Mouse (Mus musculus) midbrain, embryonic 16.5 days (tissue): ENCODE results near the gene Stac3. TPM values are rescaled to one million over a fixed set of nuclear protein-coding genes. Genes with fewer than 3 reads are reported as not detected.

Experiments used
- ATAC-seq: fragments of 200-750 bp; cut with Nextera tagmentation; 2 replicates; pipeline ENCODE4 v1.8.0; 2017; ENCODE audit warnings: moderate TSS enrichment
- H3K27ac ChIP-seq: fragments of 300-500 bp; sonication (generic); 2 replicates; pipeline ENCODE4 v1.5.1; 2014; ENCODE audit warnings: mild to moderate bottlenecking, low read length, mixed read lengths
- H3K27me3 ChIP-seq: fragments of 300-500 bp; sonication (generic); 2 replicates; pipeline ENCODE4 v1.6.1; 2014; ENCODE audit warnings: low read depth, low read length, mixed read lengths; ENCODE audit not compliant: control insufficient read depth, insufficient read depth
- H3K36me3 ChIP-seq: fragments of 300-500 bp; sonication (generic); 2 replicates; pipeline ENCODE4 v1.6.1; 2014; ENCODE audit warnings: mild to moderate bottlenecking, low read length, moderate library complexity, mixed read lengths; ENCODE audit not compliant: control insufficient read depth, insufficient read depth
- H3K4me1 ChIP-seq: fragments of 300-500 bp; sonication (generic); 2 replicates; pipeline ENCODE4 v1.6.1; 2014; ENCODE audit warnings: mild to moderate bottlenecking, low read length, mixed read lengths; ENCODE audit not compliant: control insufficient read depth, insufficient read depth
- H3K4me2 ChIP-seq: fragments of 300-500 bp; sonication (generic); 2 replicates; pipeline ENCODE4 v1.6.1; 2014; ENCODE audit warnings: mild to moderate bottlenecking, low read length, mixed read lengths
- H3K4me3 ChIP-seq: fragments of 300-500 bp; sonication (generic); 2 replicates; pipeline ENCODE4 v1.5.1; 2014; ENCODE audit warnings: low read depth, mild to moderate bottlenecking, low read length, moderate library complexity, mixed read lengths
- H3K9ac ChIP-seq: fragments of 300-500 bp; sonication (generic); 2 replicates; pipeline ENCODE4 v1.6.1; 2014; ENCODE audit warnings: low read depth, low read length, mixed read lengths
- H3K9me3 ChIP-seq: fragments of 300-500 bp; sonication (generic); replicated peaks from 2 replicates; pipeline ENCODE4 v1.6.1; 2014; ENCODE audit warnings: mild to moderate bottlenecking, low read length, mixed read lengths; ENCODE audit not compliant: control insufficient read depth, poor library complexity, severe bottlenecking
- WGBS: fragments of 180-500 bp; shearing (Covaris S2); extraction: QIAGEN DNeasy Blood & Tissue Kit; methylation state at CpG from one replicate; pipeline ENCODE4 v1.1.7; 2014; 5-methylcytosine and 5-hydroxymethylcytosine counted together
- polyA plus RNA-seq: library from polyadenylated mRNA; unstranded; fragments of >200 nt; fragmentation: Nextera tagmentation; extraction: Ambion mirVana; gene quantifications from 2 replicates; pipeline ENCODE4 v1.2.1, GENCODE M21; 2015

Stac3 gene
- polyA plus RNA-seq, 1 experiment from 2014 or later: 1.3 TPM

DNA sequence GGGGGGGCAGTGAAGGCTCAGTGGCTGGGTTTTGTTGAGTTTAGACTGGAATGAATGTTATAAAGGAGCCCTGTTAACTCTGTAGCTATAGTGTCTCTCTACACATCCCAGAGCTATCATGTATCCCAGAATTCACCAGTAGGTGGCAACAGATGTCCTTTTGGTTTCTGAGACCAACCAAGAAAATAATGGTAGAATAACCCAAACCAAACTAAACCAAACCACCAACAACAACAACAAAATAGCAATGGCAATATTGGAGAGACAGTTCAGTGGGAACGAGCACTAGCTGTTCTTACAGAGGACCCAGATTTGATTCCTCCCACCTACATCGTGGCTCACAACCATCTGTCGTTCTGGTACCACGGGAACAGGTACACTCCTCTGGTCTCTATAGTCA, 22.4 kb upstream of the Stac3 start:
- ATAC-seq: peak; percentile 32; the same call in 1 of the 2 replicates
- 96% methylated on average over 4 of the region's 4 CpGs for whole genome bisulfite sequencing

DNA sequence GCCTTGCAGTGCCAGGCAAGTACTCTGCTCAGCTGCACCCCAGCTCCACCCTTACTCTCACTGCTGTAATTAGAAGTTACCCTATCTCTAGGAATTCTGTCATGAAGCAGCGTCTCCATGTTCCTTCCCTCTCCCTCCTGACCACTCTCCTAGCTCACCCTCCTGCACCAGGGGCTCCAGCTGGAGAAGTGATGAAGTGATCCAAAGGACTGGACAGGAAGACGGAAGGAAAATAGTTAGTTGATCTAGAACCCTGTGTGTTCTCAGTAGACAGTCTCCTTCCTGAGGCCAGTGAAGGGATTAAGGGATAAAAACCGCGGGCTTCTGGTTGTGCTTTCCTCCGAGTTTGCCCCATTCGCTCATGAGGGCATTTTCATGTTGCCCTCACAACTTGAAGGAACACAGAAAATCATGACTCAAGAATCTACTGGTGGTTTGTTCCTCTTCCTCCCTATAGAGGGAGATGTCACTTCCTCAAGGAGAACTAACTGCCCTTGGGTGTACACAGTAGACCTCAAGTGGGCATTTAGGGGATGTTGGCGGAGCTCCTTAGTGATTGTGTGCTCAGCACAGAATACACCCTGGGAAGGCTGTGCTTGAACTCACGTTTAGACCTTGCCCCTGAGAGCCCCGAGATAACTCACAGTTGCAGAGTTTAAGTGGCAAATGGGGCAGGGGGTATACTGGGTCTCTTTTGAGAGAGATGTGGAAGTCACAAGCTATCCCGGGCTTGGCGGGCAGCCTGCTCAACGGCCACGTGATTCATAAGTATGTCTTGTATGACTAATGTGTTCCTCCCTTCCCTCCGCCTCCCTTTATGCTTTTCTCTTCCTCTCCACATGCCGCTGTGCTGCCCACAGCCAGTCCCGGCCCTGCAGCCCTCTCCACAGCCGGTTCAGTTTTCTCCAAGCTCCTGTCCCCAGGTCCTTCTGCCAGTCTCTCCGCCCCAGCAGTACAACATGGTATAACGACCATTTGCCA, 20.4 kb upstream of the Stac3 start:
- Histone ChIP-seq H3K27me3 (no peaks in the 10 kb centered on the region), H3K27ac (no peak overlapping the region), H3K4me1 (no peaks in the 10 kb centered on the region), H3K9me3 (no peaks in the 10 kb centered on the region), H3K9ac (no peak overlapping the region), H3K4me2 (no peak overlapping the region), H3K4me3 (no peak overlapping the region), H3K36me3 (peaks cover 15% of the 10 kb centered on the region)
- ATAC-seq: no peak
- 88% methylated on average over 19 of the region's 19 CpGs for WGBS

More for the DNA sequence above, 22.4 kb upstream of the Stac3 start:
- Histone ChIP-seq H3K36me3 (peaks cover 16% of the 10 kb centered on the region), H3K9me3 (no peaks in the 10 kb centered on the region), H3K4me3 (no peak overlapping the region), H3K4me1 (no peaks in the 10 kb centered on the region), H3K4me2 (no peak overlapping the region), H3K9ac (no peak overlapping the region), H3K27ac (no peak overlapping the region), H3K27me3 (no peaks in the 10 kb centered on the region)

DNA sequence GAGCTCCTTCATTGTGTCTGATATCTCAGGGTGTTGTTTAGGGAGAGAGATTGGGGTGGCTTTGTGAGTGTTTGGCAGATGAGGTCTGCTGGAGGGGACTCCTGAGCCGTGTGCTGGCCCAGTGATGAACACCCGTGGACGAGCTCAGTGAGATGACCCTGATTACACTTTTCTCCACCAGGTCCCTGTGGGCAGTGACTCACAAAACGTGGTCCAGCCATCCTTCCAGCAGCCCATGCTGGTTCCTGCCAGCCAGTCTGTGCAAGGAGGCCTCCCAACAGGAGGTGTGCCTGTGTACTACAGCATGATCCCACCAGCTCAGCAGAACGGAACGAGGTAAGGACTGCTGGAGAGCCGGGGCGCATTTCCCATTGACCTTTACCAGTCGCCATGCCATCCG, 16.3 kb upstream of the Stac3 start:
- no peak for ATAC-seq
- Histone ChIP-seq H3K4me1 (no peaks in the 10 kb centered on the region; the same call in 1 of the 2 replicates), H3K36me3 (peaks cover 11% of the 10 kb centered on the region), H3K4me2 (no peak overlapping the region), H3K27ac (no peak overlapping the region), H3K4me3 (no peak overlapping the region), H3K27me3 (no peaks in the 10 kb centered on the region), H3K9ac (no peak overlapping the region), H3K9me3 (no peaks in the 10 kb centered on the region)
- WGBS: 91% methylated on average over 10 of the region's 10 CpGs

DNA sequence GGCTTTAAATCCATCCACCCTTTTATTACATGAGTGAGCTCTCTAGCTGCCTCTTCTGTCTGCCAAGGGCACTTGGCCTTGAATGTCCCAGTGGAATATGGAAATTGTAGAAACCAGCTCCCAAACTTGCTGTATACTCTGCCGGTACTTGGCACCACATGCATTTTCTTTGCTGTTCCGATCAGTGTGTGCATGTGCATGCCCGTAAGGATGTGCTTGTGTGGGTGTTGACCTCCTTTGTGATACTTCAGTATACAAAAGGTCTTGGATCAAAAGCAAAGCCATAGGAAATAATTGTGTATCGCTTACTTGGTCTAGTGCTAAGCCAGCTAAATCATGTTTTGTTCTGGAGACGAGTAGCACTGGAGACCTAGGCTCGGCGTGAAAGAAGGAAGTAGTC, 12.6 kb upstream of the Stac3 start:
- H3K9me3 ChIP-seq: no peaks in the 10 kb centered on the region
- H3K36me3 ChIP-seq: peaks cover 13% of the 10 kb centered on the region; the same call in 1 of the 2 replicates
- no peak overlapping the region for H3K4me3 ChIP-seq
- H3K4me1 ChIP-seq: peaks cover 4% of the 10 kb centered on the region; the same call in 1 of the 2 replicates
- no peak overlapping the region for H3K27ac ChIP-seq
- H3K27me3 ChIP-seq: no peaks in the 10 kb centered on the region
- 90% methylated on average over 7 of the region's 7 CpGs for WGBS
- H3K4me2 ChIP-seq: no peak overlapping the region
- ATAC-seq: no peak
- H3K9ac ChIP-seq: no peak overlapping the region

DNA sequence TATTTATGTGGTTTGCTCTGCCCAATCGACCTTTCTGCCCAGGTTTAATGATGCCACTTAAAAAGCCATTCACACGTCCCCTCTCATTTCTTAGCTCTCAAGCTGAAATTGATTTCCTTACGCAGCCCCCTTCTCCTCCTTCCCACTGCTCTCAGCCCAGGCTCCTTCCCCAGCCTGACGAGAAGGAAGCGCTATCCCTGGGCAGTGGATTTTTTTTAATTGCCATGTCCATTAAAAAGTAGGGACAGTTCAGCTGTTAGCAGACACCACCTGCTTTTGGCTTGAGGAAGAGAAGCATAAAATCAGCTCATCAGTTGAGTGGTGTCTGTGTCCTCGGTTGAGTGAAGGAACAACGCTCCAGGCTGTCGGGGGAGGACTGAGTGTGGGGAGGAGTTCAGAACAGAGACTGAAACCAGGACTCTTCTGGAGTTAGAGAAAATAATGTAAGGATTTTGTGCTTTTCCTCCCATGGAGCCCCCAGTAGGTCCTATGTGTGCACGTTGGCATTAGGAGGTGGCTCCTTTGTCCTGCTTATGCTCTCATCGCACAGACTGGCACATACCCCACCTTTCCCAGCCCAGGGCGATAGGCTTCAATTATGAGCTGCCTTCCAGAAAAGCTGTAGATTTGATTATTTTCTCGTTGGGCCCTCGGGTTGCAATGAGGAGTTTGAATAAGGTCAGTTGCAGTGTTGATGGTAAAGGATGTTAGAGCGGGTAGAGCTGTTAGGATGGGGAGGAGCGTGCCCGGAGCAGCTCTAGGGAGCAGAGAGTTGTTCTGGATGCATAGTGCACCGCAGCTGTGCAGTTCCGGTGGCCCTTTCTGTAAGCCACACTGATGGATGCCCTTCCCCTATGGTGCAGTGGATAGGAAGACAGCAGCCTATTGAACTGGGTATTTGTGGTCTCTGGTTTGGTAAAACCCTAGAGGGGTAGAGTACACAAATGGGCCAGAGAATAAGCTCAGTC, 11.0 kb upstream of the Stac3 start:
- Histone ChIP-seq H3K36me3 (peaks cover 19% of the 10 kb centered on the region), H3K9ac (0 out of 2 replicates have a peak overlapping the region, but pooled peaks have one; percentile 26), H3K27me3 (no peaks in the 10 kb centered on the region), H3K27ac (peak overlapping the region; percentile 63), H3K4me3 (no peak overlapping the region), H3K4me1 (peaks cover 4% of the 10 kb centered on the region; the same call in 1 of the 2 replicates), H3K9me3 (no peaks in the 10 kb centered on the region), H3K4me2 (no peak overlapping the region)
- 0 out of 2 replicates have a peak, but pooled peaks have one; percentile 48 for ATAC-seq
- WGBS: 70% methylated on average over 18 of the region's 18 CpGs

DNA sequence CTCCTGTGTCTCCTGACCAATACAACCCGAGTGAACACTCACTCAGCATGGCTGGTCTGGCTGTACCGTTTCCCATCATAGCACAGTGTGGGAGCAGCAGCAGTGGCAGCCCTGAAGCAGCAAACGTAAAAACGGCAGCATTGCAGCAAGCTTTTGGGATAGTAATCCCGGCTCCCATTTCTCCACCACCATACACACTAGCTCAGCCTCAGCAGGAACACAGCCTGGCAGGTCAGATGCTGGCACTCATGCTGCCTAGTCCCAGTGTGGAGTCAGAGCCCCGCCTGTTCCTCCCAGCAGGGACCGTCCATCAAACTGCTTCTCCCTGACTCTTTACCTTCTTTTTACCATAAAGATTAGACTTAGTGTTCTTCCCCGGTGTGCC, 10.4 kb upstream of the Stac3 start:
- no peak for ATAC-seq
- H3K4me2 ChIP-seq: no peak overlapping the region
- peaks cover 21% of the 10 kb centered on the region for H3K36me3 ChIP-seq
- H3K9me3 ChIP-seq: no peaks in the 10 kb centered on the region
- 54% methylated on average over 8 of the region's 8 CpGs for WGBS
- no peaks in the 10 kb centered on the region for H3K27me3 ChIP-seq
- H3K4me1 ChIP-seq: peaks cover 4% of the 10 kb centered on the region; the same call in 1 of the 2 replicates
- peak overlapping the region; percentile 63 for H3K27ac ChIP-seq
- no peak overlapping the region for H3K9ac ChIP-seq
- H3K4me3 ChIP-seq: no peak overlapping the region

DNA sequence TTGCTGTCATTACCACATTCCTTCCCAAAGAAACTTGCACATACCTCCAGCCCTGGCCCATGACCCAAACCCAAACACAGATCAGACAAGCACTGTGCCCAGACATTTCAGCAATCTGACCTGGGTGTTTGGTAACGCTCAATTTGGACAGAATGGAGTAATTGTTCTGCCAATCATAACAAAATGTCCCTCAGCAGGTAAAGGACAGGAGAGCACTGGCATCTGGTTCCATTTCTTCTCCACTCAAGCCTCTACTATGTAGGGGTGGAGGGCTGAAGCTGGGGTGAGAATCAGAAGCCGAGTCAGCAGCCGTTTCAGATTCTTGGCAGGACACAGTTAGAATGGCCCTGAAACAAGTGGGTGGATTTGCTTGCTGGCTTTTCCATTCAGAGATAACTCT, 9.4 kb upstream of the Stac3 start:
- no peak overlapping the region for H3K27ac ChIP-seq
- WGBS: 91% methylated on average over 3 of the region's 3 CpGs
- ATAC-seq: no peak
- H3K27me3 ChIP-seq: no peaks in the 10 kb centered on the region
- no peak overlapping the region for H3K4me2 ChIP-seq
- H3K4me1 ChIP-seq: peaks cover 4% of the 10 kb centered on the region; the same call in 1 of the 2 replicates
- H3K36me3 ChIP-seq: peaks cover 25% of the 10 kb centered on the region
- no peaks in the 10 kb centered on the region for H3K9me3 ChIP-seq
- no peak overlapping the region for H3K9ac ChIP-seq
- no peak overlapping the region for H3K4me3 ChIP-seq

DNA sequence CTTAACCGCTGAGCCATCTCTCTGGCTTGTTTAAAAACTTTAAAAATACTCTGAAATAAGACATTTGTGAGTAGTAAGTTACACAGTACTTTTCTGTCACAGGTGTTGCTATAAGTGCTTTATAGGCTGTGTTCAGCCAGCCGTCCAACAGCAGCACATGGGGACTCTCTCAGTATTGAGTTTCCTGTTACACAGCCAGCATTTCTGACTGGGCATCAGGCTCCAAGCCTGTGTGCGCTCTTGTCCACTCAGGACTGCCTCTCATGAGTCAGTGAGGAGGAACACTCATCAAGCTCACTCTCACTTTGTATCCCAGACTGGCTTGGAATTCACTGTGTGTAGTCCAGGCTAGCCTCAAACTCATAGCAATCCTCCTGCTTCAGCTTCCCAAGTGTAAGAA, 5.3 kb upstream of the Stac3 start:
- Histone ChIP-seq H3K9ac (no peak overlapping the region), H3K27ac (no peak overlapping the region), H3K4me3 (no peak overlapping the region), H3K4me1 (no peaks in the 10 kb centered on the region), H3K4me2 (no peak overlapping the region), H3K27me3 (no peaks in the 10 kb centered on the region), H3K9me3 (no peaks in the 10 kb centered on the region), H3K36me3 (peaks cover 29% of the 10 kb centered on the region)
- no peak for ATAC-seq
- 97% methylated on average over 3 of the region's 3 CpGs for WGBS
